ENCODE assay signal across 16 mouse cellular contexts in genomic region chr7:134177051-134177450, GRCm38 (mm10). TPM values are rescaled to one million over a fixed set of nuclear protein-coding genes. Genes with fewer than 3 reads are reported as not detected.
DNase-seq lines count a peak whose midpoint lies in the region.
"Had no signal": no experiment of that assay in that cellular context is flagged by ENCODE, and none has a peak within 500 bp of the region (broad histone marks: within the 10 kb centered on the region; RNA-seq: fewer than 3 reads in every experiment).

No protein-coding gene starts in this region.

- intact Hi-C loops in heart, postnatal 14 days (cut with DNase I) = no loop called here

- DNase-seq in heart, adult 18-20 months = peak; percentile 27 to 62
- no peak for DNase-seq in heart, postnatal 14 days
- DNase-seq in kidney, postnatal 14 days = peak; percentile 23
- no peak for DNase-seq in kidney, adult 9 months
- DNase-seq in NIH3T3 (ENCODE audit: low read depth) = peak; percentile 68
- peak; percentile 12 for DNase-seq in lung, postnatal 25 days (ENCODE audit: low spot score)
- DNase-seq in right cerebral cortex, postnatal 36 days (ENCODE audit: low spot score in 2 of 2) = no peak
- DNase-seq in cerebellum, adult 9-10 months = no peak
- DNase-seq: adrenal gland, postnatal 25 days; B cell, adult 2 months; cerebellum, adult 9-11 months; kidney, adult 8-10 months; liver, embryonic 13.5 days; right cerebral cortex, adult 18-20 months; spleen, adult 18-20 months; thymus, adult 18-20 months had no signal

RNA-seq across cellular contexts. Expression of gene Adam12, which starts 54.9 kb away (rescaled TPM):
- 1 to 10 TPM in 1 of 2 experiments, under 1 TPM in 1; 0.42 to 2.1 TPM for total RNA-seq in heart, adult 18-20 months (2021)
- total RNA-seq in heart, postnatal 14 days (2021) = 1 to 10 TPM; 4.5 to 6.2 TPM

Comparison
In these comparisons a context has a peak if more than half of its experiments do, and no peak if none do; other contexts are left out.
1. DNase-seq: peak in heart, adult 18-20 months (2 of 2), kidney, postnatal 14 days (single experiment), NIH3T3 (single experiment) and lung, postnatal 25 days (single experiment); none in heart, postnatal 14 days (0 of 2), kidney, adult 9 months (single experiment), right cerebral cortex, postnatal 36 days (0 of 2) and cerebellum, adult 9-10 months (single experiment).